In genomic region chr4:133443085-133443484, GRCm38 (mm10) we compare ENCODE assay signal across 12 mouse cellular contexts. TPM values are rescaled to one million over a fixed set of nuclear protein-coding genes. Genes with fewer than 3 reads are reported as not detected.
DNase-seq lines count a peak whose midpoint lies in the region; ATAC-seq and TF ChIP-seq lines count a peak whose summit lies in the region.
"Had no signal": no experiment of that assay in that cellular context is flagged by ENCODE, and none has a peak within 500 bp of the region (broad histone marks: within the 10 kb centered on the region; RNA-seq: fewer than 3 reads in every experiment).

No protein-coding gene starts in this region.

- no peaks in the 10 kb centered on the region for H3K9me3 ChIP-seq in heart, embryonic 15.5 days (replicated peaks)
- no peaks in the 10 kb centered on the region for H3K9me3 ChIP-seq in forebrain, postnatal 0 days (ENCODE audit: low read length)
- no peaks in the 10 kb centered on the region for H3K9me3 ChIP-seq in midbrain, embryonic 13.5 days
- H3K9me3 ChIP-seq in intestine, embryonic 15.5 days, result no peaks in the 10 kb centered on the region

- TF ChIP-seq CTCF in forebrain, postnatal 0 days (IDR thresholded peaks at IDR 0.05; ENCODE audit: low read depth), result no peak

- WGBS in heart, embryonic 15.5 days, result 52% methylated on average over 5 of the region's 5 CpGs
- WGBS in forebrain, postnatal 0 days, result 40% methylated on average over 5 of the region's 5 CpGs
- 48% methylated on average over 5 of the region's 5 CpGs for WGBS in midbrain, embryonic 13.5 days
- 71% methylated on average over 5 of the region's 5 CpGs for WGBS in intestine, embryonic 15.5 days

- DNase-seq in heart, postnatal 25 days (ENCODE audit: low spot score), result no peak
- peak; percentile 57 for DNase-seq in brain, adult 2 months (ENCODE audit: low read depth, low spot score)
- peak; percentile 26 for DNase-seq in forebrain, postnatal 0 days
- no peak for DNase-seq in cerebellum, postnatal 14 days
- DNase-seq: cerebellum, adult 11-12 months had no signal

- H3K4me3 ChIP-seq in heart, embryonic 15.5 days, result no peak overlapping the region
- no peak overlapping the region for H3K4me3 ChIP-seq in forebrain, postnatal 0 days (ENCODE audit: low read depth, low read length)
- H3K4me3 ChIP-seq in midbrain, embryonic 13.5 days (replicated peaks), result no peak overlapping the region
- no peak overlapping the region for H3K4me3 ChIP-seq in intestine, embryonic 15.5 days (replicated peaks)

- H3K4me2 ChIP-seq in heart, embryonic 15.5 days, result no peak overlapping the region
- no peak overlapping the region for H3K4me2 ChIP-seq in forebrain, postnatal 0 days (ENCODE audit: low read depth)
- no peak overlapping the region for H3K4me2 ChIP-seq in midbrain, embryonic 13.5 days (replicated peaks)
- no peak overlapping the region for H3K4me2 ChIP-seq in intestine, embryonic 15.5 days (replicated peaks)

- no peaks in the 10 kb centered on the region; the same call in none of the 2 replicates for H3K27me3 ChIP-seq in heart, embryonic 15.5 days
- H3K27me3 ChIP-seq in forebrain, postnatal 0 days (ENCODE audit: insufficient read depth, low read length), result no peaks in the 10 kb centered on the region; the same call in 1 of the 2 replicates
- no peaks in the 10 kb centered on the region for H3K27me3 ChIP-seq in midbrain, embryonic 13.5 days
- no peaks in the 10 kb centered on the region for H3K27me3 ChIP-seq in intestine, embryonic 15.5 days (replicated peaks)

- ATAC-seq in heart, embryonic 15.5 days (replicated peaks; ENCODE audit: insufficient number of reproducible peaks, insufficient read depth, low FRiP score, low read depth), result peak; percentile 50; the same call in 1 of the 2 replicates
- peak; percentile 59 for ATAC-seq in forebrain, postnatal 0 days
- ATAC-seq in midbrain, embryonic 13.5 days, result no peak
- no peak for ATAC-seq in erythroid progenitor cell, adult 5-6 weeks (replicated peaks; ENCODE audit: low FRiP score, poor library complexity, severe bottlenecking)
- ATAC-seq in intestine, embryonic 15.5 days, result no peak
- ATAC-seq: CD4-positive, CD25-positive, alpha-beta regulatory T cell, adult 4 months had no signal

- H3K36me3 ChIP-seq in heart, embryonic 15.5 days, result no peaks in the 10 kb centered on the region
- H3K36me3 ChIP-seq in forebrain, postnatal 0 days (ENCODE audit: insufficient read depth), result no peaks in the 10 kb centered on the region
- no peaks in the 10 kb centered on the region for H3K36me3 ChIP-seq in midbrain, embryonic 13.5 days
- H3K36me3 ChIP-seq in intestine, embryonic 15.5 days, result no peaks in the 10 kb centered on the region

- H3K9ac ChIP-seq in heart, embryonic 15.5 days, result no peak overlapping the region
- H3K9ac ChIP-seq in forebrain, postnatal 0 days, result no peak overlapping the region
- H3K9ac ChIP-seq in midbrain, embryonic 13.5 days (replicated peaks), result no peak overlapping the region
- H3K9ac ChIP-seq in intestine, embryonic 15.5 days, result no peak overlapping the region

- intact Hi-C loops in heart, postnatal 25 days (cut with DNase I), result loop anchor here (10.0 kb wide), 1 partner anchor 438 kb away; no protein-coding TSS in a partner anchor

- H3K27ac ChIP-seq in heart, embryonic 15.5 days, result peak overlapping the region; percentile 70
- H3K27ac ChIP-seq in forebrain, postnatal 0 days (ENCODE audit: low read depth, low read length), result peak overlapping the region; percentile 67
- H3K27ac ChIP-seq in midbrain, embryonic 13.5 days, result peak overlapping the region; percentile 35
- H3K27ac ChIP-seq in intestine, embryonic 15.5 days, result no peak overlapping the region
- H3K27ac ChIP-seq: macrophage had no signal

- H3K4me1 ChIP-seq in heart, embryonic 15.5 days (replicated peaks), result peaks cover 23% of the 10 kb centered on the region
- peaks cover 13% of the 10 kb centered on the region for H3K4me1 ChIP-seq in forebrain, postnatal 0 days (ENCODE audit: insufficient read depth)
- H3K4me1 ChIP-seq in midbrain, embryonic 13.5 days (replicated peaks), result peaks cover 25% of the 10 kb centered on the region
- peaks cover 26% of the 10 kb centered on the region for H3K4me1 ChIP-seq in intestine, embryonic 15.5 days (replicated peaks)

RNA-seq across cellular contexts. Expression of gene Tent5b, which starts 36.8 kb away (rescaled TPM):
- 0.83 and 1.2 TPM in 2 replicates for polyA plus RNA-seq in heart, embryonic 15.5 days (2015; fragmentation: Nextera tagmentation; extraction: Ambion mirVana)
- 1 to 10 TPM; 2.5 to 4.0 TPM for total RNA-seq in heart, postnatal 25 days (2021)
- 0.23 and 0.62 TPM in 2 replicates for total RNA-seq in forebrain, postnatal 0 days (2014; rRNA removed)
- polyA plus RNA-seq in forebrain, postnatal 0 days (2015; fragmentation: Nextera tagmentation; extraction: Ambion mirVana), result 0.31 TPM in 2 replicates
- 0.17 and 0.31 TPM in 2 replicates for polyA plus RNA-seq in midbrain, embryonic 13.5 days (2015; fragmentation: Nextera tagmentation; extraction: Ambion mirVana)
- total RNA-seq in erythroid progenitor cell, adult 5-6 weeks (2015; ENCODE audit: low replicate concordance), result not detected in 2 replicates
- not detected in 2 replicates for total RNA-seq in erythroid progenitor cell, adult 5-6 weeks (2017; ENCODE audit: low replicate concordance)
- polyA plus RNA-seq in intestine, embryonic 15.5 days (2015; fragmentation: Nextera tagmentation; extraction: Ambion mirVana), result 0.82 and 0.94 TPM in 2 replicates
- total RNA-seq: layer of hippocampus, postnatal 25 days had no signal
- polyA plus RNA-seq: CD4-positive, CD25-positive, alpha-beta regulatory T cell, adult 4 months; macrophage had no signal

RNA-seq across cellular contexts. Expression of gene Trnp1, which starts 55.3 kb away (rescaled TPM):
- 1.3 and 1.4 TPM in 2 replicates for polyA plus RNA-seq in heart, embryonic 15.5 days (2015; fragmentation: Nextera tagmentation; extraction: Ambion mirVana)
- total RNA-seq in heart, postnatal 25 days (2021), result 1 to 10 TPM; 2.2 to 4.3 TPM
- 25.7 and 32.1 TPM in 2 replicates for total RNA-seq in forebrain, postnatal 0 days (2014; rRNA removed)
- polyA plus RNA-seq in forebrain, postnatal 0 days (2015; fragmentation: Nextera tagmentation; extraction: Ambion mirVana), result 14.3 and 17.7 TPM in 2 replicates
- 1.2 and 1.9 TPM in 2 replicates for polyA plus RNA-seq in midbrain, embryonic 13.5 days (2015; fragmentation: Nextera tagmentation; extraction: Ambion mirVana)
- total RNA-seq in erythroid progenitor cell, adult 5-6 weeks (2015; ENCODE audit: low replicate concordance), result not detected in 2 replicates
- not detected in 2 replicates for total RNA-seq in erythroid progenitor cell, adult 5-6 weeks (2017; ENCODE audit: low replicate concordance)
- 1.6 and 1.7 TPM in 2 replicates for polyA plus RNA-seq in intestine, embryonic 15.5 days (2015; fragmentation: Nextera tagmentation; extraction: Ambion mirVana)
- polyA plus RNA-seq: CD4-positive, CD25-positive, alpha-beta regulatory T cell, adult 4 months had no signal

Comparison
In these comparisons a context has a peak if more than half of its experiments do, and no peak if none do; other contexts are left out.
1. ATAC-seq: peak in heart, embryonic 15.5 days (single experiment) and forebrain, postnatal 0 days (single experiment); none in midbrain, embryonic 13.5 days (single experiment), erythroid progenitor cell, adult 5-6 weeks (single experiment) and intestine, embryonic 15.5 days (single experiment).
2. DNase-seq: peak in brain, adult 2 months (single experiment) and forebrain, postnatal 0 days (single experiment); none in heart, postnatal 25 days (single experiment) and cerebellum, postnatal 14 days (0 of 2).